Mouse (Mus musculus) heart, adult 8-10 months (tissue): Measurements from ENCODE around the gene Sptb. TPM values are rescaled to one million over a fixed set of nuclear protein-coding genes. Genes with fewer than 3 reads are reported as not detected.

Source experiments
- DNase-seq: peaks from one replicate; pipeline ENCODE4 v3.0.0; 2022; ENCODE audit warnings: low spot score
- total RNA-seq, 4 experiments: library from RNA; stranded (reverse); gene quantifications; 2 replicates each; pipeline ENCODE4 v1.2.4; 2022

The Sptb gene
- total RNA-seq, 4 experiments from 2014 or later, result 91.9 to 98.2 (median 95.8) TPM

GRCm38 (mm10) chr12:76673794-76674222, 36.5 kb downstream of the Sptb start:
- no peak for DNase-seq

- DNase-seq, result no peak
Measured at GRCm38 (mm10) chr12:76672008-76672407, 38.3 kb downstream of the Sptb start.

GRCm38 (mm10) chr12:76670533-76671086, 39.7 kb downstream of the Sptb start:
- no peak for DNase-seq

- no peak for DNase-seq
Measured at GRCm38 (mm10) chr12:76669956-76670530, 40.3 kb downstream of the Sptb start.

GRCm38 (mm10) chr12:76668654-76669419, 41.5 kb downstream of the Sptb start:
- DNase-seq, result no peak

GRCm38 (mm10) chr12:76651788-76652345, 58.5 kb downstream of the Sptb start:
- no peak for DNase-seq

GRCm38 (mm10) chr12:76649708-76650687, 60.3 kb downstream of the Sptb start:
- DNase-seq, result peak; percentile 38

GRCm38 (mm10) chr12:76645222-76646110, 64.9 kb downstream of the Sptb start:
- no peak for DNase-seq

- DNase-seq, result no peak
Measured at GRCm38 (mm10) chr12:76643679-76644078, 66.7 kb downstream of the Sptb start.

GRCm38 (mm10) chr12:76642616-76643015, 67.7 kb downstream of the Sptb start:
- DNase-seq, result no peak

GRCm38 (mm10) chr12:76640620-76641019, 69.7 kb downstream of the Sptb start:
- DNase-seq, result no peak

GRCm38 (mm10) chr12:76634899-76635693, 75.3 kb downstream of the Sptb start:
- DNase-seq, result no peak

- DNase-seq, result no peak
Measured at GRCm38 (mm10) chr12:76623374-76623773, 87.0 kb downstream of the Sptb start.

- DNase-seq, result no peak
Measured at GRCm38 (mm10) chr12:76619847-76620246, 90.5 kb downstream of the Sptb start.

- no peak for DNase-seq
Measured at GRCm38 (mm10) chr12:76618175-76618574, 92.2 kb downstream of the Sptb start.

GRCm38 (mm10) chr12:76615580-76615937, 94.8 kb downstream of the Sptb start:
- DNase-seq, result no peak

GRCm38 (mm10) chr12:76614868-76615579, 95.3 kb downstream of the Sptb start:
- DNase-seq, result peak; percentile 43

- no peak for DNase-seq
Measured at GRCm38 (mm10) chr12:76612621-76613020, 97.7 kb downstream of the Sptb start.

- DNase-seq, result no peak
Measured at GRCm38 (mm10) chr12:76608997-76609565, 101.3 kb downstream of the Sptb start.
